Mouse (Mus musculus): ENCODE measurements around the gene Gm17654. TPM values are rescaled to one million over a fixed set of nuclear protein-coding genes. Genes with fewer than 3 reads are reported as not detected.
"Not testable (repeated sequence)": the region's sequence is repeated elsewhere in the genome, so short reads cannot be mapped to it uniquely, and the experiment has no call there.

The Gm17654 gene
- polyA plus RNA-seq (2012; rRNA removed) = not detected in 2 replicates

- WGBS = 87% methylated on average over 1 of the region's 2 CpGs
- not testable (repeated sequence) for DNase-seq (ENCODE audit: low read depth, low spot score)
Measured at GRCm38 (mm10) chr14:43579046-43579445, at the start of gene Gm17654. Gm17654 (minus strand) TSS chr14:43579146.

- DNase-seq (ENCODE audit: low read depth, low spot score) = not testable (repeated sequence)
Measured at GRCm38 (mm10) chr14:43607913-43608312, 29.0 kb upstream of the Gm17654 start, which contains the start of gene Gm10375. Gm10375 (minus strand) TSS chr14:43608013.

DNA sequence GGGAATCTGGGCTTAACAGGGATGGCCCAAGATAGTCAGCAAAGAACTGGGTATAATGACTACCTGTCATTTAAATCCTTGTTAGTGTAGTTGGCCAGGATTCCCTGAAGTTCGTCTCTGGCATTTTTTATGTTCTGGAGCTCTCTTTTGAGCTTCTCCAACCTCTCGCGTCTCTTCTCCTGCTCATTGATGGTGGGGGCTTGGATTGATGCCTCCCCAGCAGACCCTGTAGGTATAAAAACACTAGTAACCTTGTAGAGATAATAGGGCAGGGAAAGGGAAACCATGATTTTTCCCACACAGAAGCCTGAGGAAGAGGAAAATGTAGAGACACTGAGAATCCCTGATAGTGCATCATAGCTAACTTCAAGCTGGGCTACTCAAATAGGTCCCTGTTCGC is 977 bp downstream of the Gm17654 start:
- not testable (repeated sequence) for DNase-seq (ENCODE audit: low read depth, low spot score)
- WGBS = 91% methylated on average over 4 of the region's 4 CpGs

DNA sequence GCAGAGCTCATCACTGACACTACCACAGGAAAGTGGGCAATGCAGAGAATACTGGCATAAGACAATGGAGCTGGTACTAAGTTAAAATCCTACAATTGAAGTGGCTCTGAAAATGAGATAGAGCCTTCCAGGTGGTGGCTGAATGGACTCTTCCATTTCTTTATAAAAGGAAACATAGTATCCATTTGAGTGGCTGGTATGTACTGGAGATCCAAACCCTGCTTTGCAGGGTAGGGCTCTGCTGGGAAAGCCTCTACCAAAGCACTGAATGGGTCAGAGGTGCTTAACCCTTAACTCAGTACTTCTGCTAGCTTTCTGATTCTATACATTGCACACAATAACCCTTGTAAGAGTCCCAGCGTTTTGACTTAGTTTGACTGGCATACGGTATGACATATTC is 26.7 kb downstream of the Gm17654 start:
- 68% methylated on average over 2 of the region's 2 CpGs for WGBS
- not testable (repeated sequence) for DNase-seq (ENCODE audit: low read depth, low spot score)

- DNase-seq (ENCODE audit: low read depth, low spot score) = not testable (repeated sequence)
Measured at GRCm38 (mm10) chr14:43546281-43546680, 32.7 kb downstream of the Gm17654 start.

- not testable (repeated sequence) for DNase-seq (ENCODE audit: low read depth, low spot score)
- 92% methylated on average over 1 of the region's 2 CpGs for WGBS
Measured at GRCm38 (mm10) chr14:43543276-43543675, 35.7 kb downstream of the Gm17654 start, which contains the start of gene Gm5799. Gm5799 (plus strand) TSS chr14:43543576.

- 59% methylated on average over 2 of the region's 2 CpGs for WGBS
- not testable (repeated sequence) for DNase-seq (ENCODE audit: low read depth, low spot score)
Measured at GRCm38 (mm10) chr14:43538144-43538543, 40.8 kb downstream of the Gm17654 start.

GRCm38 (mm10) chr14:43532387-43532786 is 46.6 kb downstream of the Gm17654 start:
- WGBS = 52% methylated on average over 6 of the region's 6 CpGs
- DNase-seq (ENCODE audit: low read depth, low spot score) = not testable (repeated sequence)

DNA sequence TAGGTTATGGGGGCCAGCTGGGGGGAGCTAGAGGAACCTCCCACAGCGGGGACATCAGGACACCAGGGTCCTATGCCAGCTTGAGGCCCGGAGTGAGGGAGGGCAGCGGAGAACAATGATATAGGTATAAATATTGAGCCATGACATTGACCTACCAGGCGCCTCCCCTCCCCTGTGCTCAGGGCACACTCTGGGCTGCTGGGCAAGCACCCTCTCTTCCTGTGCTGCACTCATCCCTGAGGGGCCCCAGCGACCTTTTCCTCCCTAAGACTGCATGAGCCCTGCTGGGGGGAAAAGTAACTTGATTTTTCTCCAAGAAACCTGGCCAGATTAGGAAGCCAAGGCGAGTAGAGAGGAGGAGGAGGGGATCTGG is 46.9 kb downstream of the Gm17654 start:
- WGBS = no CpG with 5 or more reads among the region's 6 CpGs
- DNase-seq (ENCODE audit: low read depth, low spot score) = not testable (repeated sequence)

DNA sequence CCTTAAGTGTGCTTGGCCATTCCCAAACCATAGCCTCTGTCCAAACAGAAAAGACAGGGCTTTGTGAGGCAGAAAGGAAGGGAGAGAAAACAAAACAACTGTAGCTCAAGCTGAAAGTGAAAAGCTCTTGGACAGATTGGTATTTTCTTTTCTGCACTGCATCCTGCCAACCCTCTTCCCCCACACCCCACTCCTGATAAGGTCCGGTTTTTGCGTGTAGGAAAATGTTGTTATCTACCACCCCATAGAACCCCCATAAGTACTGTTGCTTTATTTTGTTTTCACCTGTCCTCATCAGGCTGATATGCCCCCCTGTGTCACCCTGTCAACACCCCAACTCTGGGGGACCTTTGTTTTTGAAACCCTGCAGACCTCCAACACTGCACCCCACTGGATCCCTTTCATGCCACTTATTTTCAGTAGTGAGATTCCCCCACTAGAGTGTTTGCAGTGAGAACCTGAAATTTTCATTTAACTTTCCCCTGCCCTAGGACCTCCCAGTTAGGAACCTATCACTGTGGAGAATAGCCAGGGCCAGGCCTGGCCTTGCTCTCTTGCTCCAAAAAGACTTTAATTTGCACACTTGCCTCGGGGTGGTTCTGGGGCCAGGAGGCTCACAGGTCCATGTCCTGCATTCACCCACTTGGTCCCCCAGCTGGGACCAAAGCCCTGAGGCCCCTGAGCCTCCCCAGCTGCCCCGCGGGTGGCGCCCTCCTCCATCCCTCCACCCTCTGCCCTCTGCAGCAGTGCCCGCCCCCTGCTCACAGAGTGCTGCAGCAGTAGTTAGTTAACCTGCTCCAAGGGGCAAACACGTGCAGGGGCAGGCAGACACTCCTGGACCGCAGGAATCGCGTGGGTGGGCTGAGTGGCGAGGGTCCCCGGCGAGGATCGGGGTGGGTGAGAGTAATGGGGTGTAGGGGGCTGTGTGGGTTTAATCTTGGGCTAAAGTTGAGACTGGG is 47.6 kb downstream of the Gm17654 start:
- 45% methylated on average over 14 of the region's 15 CpGs for WGBS
- DNase-seq (ENCODE audit: low read depth, low spot score) = not testable (repeated sequence)

Other genes with a start within 250 kb of the Gm17654 start
- gene 1700001F09Rik, start 231.3 kb downstream of the Gm17654 start, polyA plus RNA-seq (2012; rRNA removed) = not detected in 2 replicates
- gene Gm8138, start 162.8 kb downstream of the Gm17654 start, polyA plus RNA-seq (2012; rRNA removed) = not detected in 2 replicates
- not detected in 2 replicates for gene Gm5799, start 35.6 kb downstream of the Gm17654 start, polyA plus RNA-seq (2012; rRNA removed)
- not detected in 2 replicates for gene Gm10375, start 28.9 kb upstream of the Gm17654 start, polyA plus RNA-seq (2012; rRNA removed)
- not detected in 2 replicates for gene Gm8165, start 98.1 kb upstream of the Gm17654 start, polyA plus RNA-seq (2012; rRNA removed)
- 0.21 TPM in 1 of 2 replicates, not detected in the other for gene Gm7324, start 118.7 kb upstream of the Gm17654 start, polyA plus RNA-seq (2012; rRNA removed)
- not detected in 2 replicates for gene Gm16506, start 148.3 kb upstream of the Gm17654 start, polyA plus RNA-seq (2012; rRNA removed)
- not detected in 2 replicates for gene Gm6526, start 168.7 kb upstream of the Gm17654 start, polyA plus RNA-seq (2012; rRNA removed)
- not detected in 2 replicates for gene Gm8180, start 205.6 kb upstream of the Gm17654 start, polyA plus RNA-seq (2012; rRNA removed)